Mouse (Mus musculus) lung, postnatal 0 days (tissue): ENCODE measurements around the gene Vav3. TPM values are rescaled to one million over a fixed set of nuclear protein-coding genes. Genes with fewer than 3 reads are reported as not detected.

ENCODE experiments used
- ATAC-seq: fragments of 200-750 bp; cut with Nextera tagmentation; 2 replicates; pipeline ENCODE4 v1.8.0; 2017; ENCODE audit warnings: moderate library complexity
- DNase-seq: peaks from one replicate; pipeline ENCODE4 v3.0.0-alpha.2; 2016; ENCODE audit warnings: low spot score
- H3K27ac ChIP-seq: fragments of 300-500 bp; sonication (generic); 2 replicates; pipeline ENCODE4 v1.5.1; 2014; ENCODE audit warnings: antibody characterized with exemption, mild to moderate bottlenecking, low read length, mixed read lengths
- H3K27me3 ChIP-seq: fragments of 300-500 bp; sonication (generic); replicated peaks from 2 replicates; pipeline ENCODE4 v1.6.1; 2014; ENCODE audit warnings: low read length, mixed read lengths; ENCODE audit not compliant: insufficient read depth
- H3K36me3 ChIP-seq: fragments of 300-500 bp; sonication (generic); 2 replicates; pipeline ENCODE4 v1.6.1; 2014; ENCODE audit warnings: low read length, mixed read lengths; ENCODE audit not compliant: insufficient read depth
- H3K4me1 ChIP-seq: fragments of 300-500 bp; sonication (generic); 2 replicates; pipeline ENCODE4 v1.6.1; 2014; ENCODE audit warnings: antibody characterized with exemption, low read depth, low read length, mixed read lengths; ENCODE audit not compliant: insufficient read depth
- H3K4me2 ChIP-seq: fragments of 300-500 bp; sonication (generic); replicated peaks from 2 replicates; pipeline ENCODE4 v1.6.1; 2014; ENCODE audit warnings: low read depth, mild to moderate bottlenecking, low read length, moderate library complexity, mixed read lengths
- H3K4me3 ChIP-seq: fragments of 300-500 bp; sonication (generic); 2 replicates; pipeline ENCODE4 v1.5.1; 2014; ENCODE audit warnings: low read depth, low read length
- H3K9ac ChIP-seq: fragments of 300-500 bp; sonication (generic); replicated peaks from 2 replicates; pipeline ENCODE4 v1.6.1; 2014; ENCODE audit warnings: low read depth, mild to moderate bottlenecking
- H3K9me3 ChIP-seq: fragments of 300-500 bp; sonication (generic); 2 replicates; pipeline ENCODE4 v1.6.1; 2016; ENCODE audit warnings: low read length, mixed read lengths
- CTCF ChIP-seq: IDR thresholded peaks from 2 replicates; pipeline ENCODE4 v1.5.1; 2016; ENCODE audit warnings: antibody characterized with exemption, mild to moderate bottlenecking
- EP300 ChIP-seq: IDR thresholded peaks from 2 replicates; pipeline ENCODE4 v1.6.1; 2016; ENCODE audit warnings: antibody characterized with exemption, mild to moderate bottlenecking, control low read depth
- WGBS: fragments of 180-500 bp; shearing (Covaris S2); extraction: QIAGEN DNeasy Blood & Tissue Kit; methylation state at CpG from one replicate; pipeline ENCODE4 v1.1.7; 2014; 5-methylcytosine and 5-hydroxymethylcytosine counted together
- polyA plus RNA-seq: library from polyadenylated mRNA; unstranded; fragments of >200 nt; fragmentation: Nextera tagmentation; extraction: Ambion mirVana; gene quantifications from 2 replicates; pipeline ENCODE4 v1.2.1, GENCODE M21; 2015

Gene Vav3
- polyA plus RNA-seq, 1 experiment from 2014 or later: 11.9 TPM

- Histone ChIP-seq H3K4me1 (no peaks in the 10 kb centered on the region), H3K36me3 (no peaks in the 10 kb centered on the region), H3K27me3 (no peaks in the 10 kb centered on the region), H3K4me3 (no peak overlapping the region), H3K9ac (no peak overlapping the region), H3K27ac (no peak overlapping the region), H3K9me3 (no peaks in the 10 kb centered on the region), H3K4me2 (no peak overlapping the region)
- DNase-seq (no peak), ATAC-seq (no peak)
- no peak for TF ChIP-seq EP300
- no peak for TF ChIP-seq CTCF
These were observed 126.1 kb downstream of the Vav3 start for GRCm38 (mm10) chr3:109466541-109466940.

- TF ChIP-seq EP300 (no peak), CTCF (peak; percentile 54)
- Histone ChIP-seq H3K4me2 (no peak overlapping the region), H3K27me3 (no peaks in the 10 kb centered on the region), H3K4me1 (no peaks in the 10 kb centered on the region), H3K9ac (no peak overlapping the region), H3K4me3 (no peak overlapping the region), H3K36me3 (no peaks in the 10 kb centered on the region), H3K27ac (no peak overlapping the region), H3K9me3 (no peaks in the 10 kb centered on the region)
- WGBS: 57% methylated on average over 4 of the region's 4 CpGs
- 0 out of 2 replicates have a peak, but pooled peaks have one; percentile 26 for ATAC-seq
- peak; percentile 42 for DNase-seq
These were observed 126.8 kb downstream of the Vav3 start for GRCm38 (mm10) chr3:109467288-109467687.

- Histone ChIP-seq H3K27ac (no peak overlapping the region), H3K9me3 (no peaks in the 10 kb centered on the region), H3K4me2 (no peak overlapping the region), H3K4me1 (no peaks in the 10 kb centered on the region), H3K9ac (no peak overlapping the region), H3K27me3 (no peaks in the 10 kb centered on the region), H3K4me3 (no peak overlapping the region), H3K36me3 (no peaks in the 10 kb centered on the region)
- 50% methylated on average over 3 of the region's 3 CpGs for WGBS
- ATAC-seq (peak; percentile 44), DNase-seq (peak; percentile 27)
- TF ChIP-seq CTCF (no peak), EP300 (no peak)
These were observed 129.0 kb downstream of the Vav3 start for GRCm38 (mm10) chr3:109469465-109469864.

GRCm38 (mm10) chr3:109470651-109471255 lies 130.3 kb downstream of the Vav3 start:
- H3K4me1 ChIP-seq: no peaks in the 10 kb centered on the region
- no peak overlapping the region for H3K27ac ChIP-seq
- TF ChIP-seq CTCF (no peak), EP300 (no peak)
- no peaks in the 10 kb centered on the region for H3K36me3 ChIP-seq
- ATAC-seq (no peak), DNase-seq (no peak)
- H3K4me2 ChIP-seq: no peak overlapping the region
- H3K4me3 ChIP-seq: no peak overlapping the region
- 38% methylated on average over 1 of the region's 1 CpGs for WGBS
- H3K27me3 ChIP-seq: no peaks in the 10 kb centered on the region
- H3K9me3 ChIP-seq: no peaks in the 10 kb centered on the region
- no peak overlapping the region for H3K9ac ChIP-seq

GRCm38 (mm10) chr3:109476521-109476920 lies 136.1 kb downstream of the Vav3 start:
- H3K9ac ChIP-seq: no peak overlapping the region
- DNase-seq (no peak), ATAC-seq (no peak)
- no peak overlapping the region for H3K4me3 ChIP-seq
- no peak overlapping the region for H3K4me2 ChIP-seq
- TF ChIP-seq CTCF (no peak), EP300 (no peak)
- 59% methylated on average over 8 of the region's 8 CpGs for WGBS
- H3K4me1 ChIP-seq: no peaks in the 10 kb centered on the region
- no peaks in the 10 kb centered on the region for H3K36me3 ChIP-seq
- no peaks in the 10 kb centered on the region for H3K9me3 ChIP-seq
- no peaks in the 10 kb centered on the region for H3K27me3 ChIP-seq
- no peak overlapping the region for H3K27ac ChIP-seq

GRCm38 (mm10) chr3:109478297-109478696 lies 137.8 kb downstream of the Vav3 start:
- Histone ChIP-seq H3K36me3 (no peaks in the 10 kb centered on the region), H3K27me3 (no peaks in the 10 kb centered on the region), H3K27ac (no peak overlapping the region), H3K4me1 (no peaks in the 10 kb centered on the region), H3K4me3 (no peak overlapping the region), H3K9me3 (no peaks in the 10 kb centered on the region), H3K9ac (no peak overlapping the region), H3K4me2 (no peak overlapping the region)
- DNase-seq (peak; percentile 44), ATAC-seq (no peak)
- no peak for TF ChIP-seq EP300
- TF ChIP-seq CTCF: no peak
- WGBS: 51% methylated on average over 4 of the region's 4 CpGs

- no peak overlapping the region for H3K4me3 ChIP-seq
- H3K27ac ChIP-seq: no peak overlapping the region
- no peaks in the 10 kb centered on the region for H3K4me1 ChIP-seq
- ATAC-seq (peak; percentile 71), DNase-seq (peak; percentile 38)
- H3K9ac ChIP-seq: no peak overlapping the region
- 65% methylated on average over 2 of the region's 2 CpGs for WGBS
- H3K4me2 ChIP-seq: no peak overlapping the region
- no peaks in the 10 kb centered on the region for H3K9me3 ChIP-seq
- no peaks in the 10 kb centered on the region for H3K36me3 ChIP-seq
- TF ChIP-seq EP300 (peak; percentile 69), CTCF (no peak)
- H3K27me3 ChIP-seq: no peaks in the 10 kb centered on the region
These were observed 140.2 kb downstream of the Vav3 start for GRCm38 (mm10) chr3:109480625-109481024.
